Mouse (Mus musculus): ENCODE measurements at regions not wholly inside any gene's neighbourhood (a gene's known extent, or its start where the extent isn't known, plus 50 kb on each side); places are given as distances from the start of the nearest gene placed in this dataset.

DNA sequence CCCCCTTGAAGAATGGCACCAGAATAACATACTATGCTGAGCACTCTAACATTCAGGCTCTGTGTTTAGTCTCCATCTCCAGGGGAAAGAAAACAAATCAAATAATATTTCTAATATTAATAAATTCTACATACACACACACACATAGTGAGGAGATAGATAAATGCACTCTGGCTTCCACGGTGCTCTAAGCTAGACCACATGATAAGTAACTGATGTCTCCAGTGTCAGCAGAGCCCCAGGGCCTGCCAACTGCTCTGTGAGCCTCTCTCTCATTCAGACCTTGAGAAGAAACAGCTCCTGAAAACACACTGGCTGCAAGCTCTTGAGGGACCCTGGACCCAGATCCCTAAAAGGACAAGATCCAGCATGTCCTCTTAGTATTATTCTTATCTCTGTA lies 56.9 kb upstream of the H2afz start:
- Histone ChIP-seq H3K9me3 (no peaks in the 10 kb centered on the region), H3K4me1 (replicated peaks) (peaks cover 3% of the 10 kb centered on the region; the same call in 1 of the 2 replicates), H3K36me3 (no peaks in the 10 kb centered on the region), H3K27me3 (ENCODE audit: insufficient read depth, poor library complexity, severe bottlenecking) (no peaks in the 10 kb centered on the region), H3K27ac (no peak overlapping the region), H3K4me3 (no peak overlapping the region)
- no peak for DNase-seq (ENCODE audit: low spot score)
- WGBS: 90% methylated on average over 1 of the region's 1 CpGs

- H3K9me3 ChIP-seq: no peaks in the 10 kb centered on the region
- no peak overlapping the region for H3K27ac ChIP-seq
- H3K27me3 ChIP-seq (ENCODE audit: insufficient read depth, poor library complexity, severe bottlenecking): no peaks in the 10 kb centered on the region
- H3K4me3 ChIP-seq: no peak overlapping the region
- DNase-seq (ENCODE audit: low spot score): no peak
- H3K36me3 ChIP-seq: no peaks in the 10 kb centered on the region
- 81% methylated on average over 5 of the region's 5 CpGs for WGBS
- H3K4me1 ChIP-seq (replicated peaks): peaks cover 3% of the 10 kb centered on the region; the same call in 1 of the 2 replicates
These were observed 56.2 kb upstream of the H2afz start for GRCm38 (mm10) chr3:137807913-137808684.

DNA sequence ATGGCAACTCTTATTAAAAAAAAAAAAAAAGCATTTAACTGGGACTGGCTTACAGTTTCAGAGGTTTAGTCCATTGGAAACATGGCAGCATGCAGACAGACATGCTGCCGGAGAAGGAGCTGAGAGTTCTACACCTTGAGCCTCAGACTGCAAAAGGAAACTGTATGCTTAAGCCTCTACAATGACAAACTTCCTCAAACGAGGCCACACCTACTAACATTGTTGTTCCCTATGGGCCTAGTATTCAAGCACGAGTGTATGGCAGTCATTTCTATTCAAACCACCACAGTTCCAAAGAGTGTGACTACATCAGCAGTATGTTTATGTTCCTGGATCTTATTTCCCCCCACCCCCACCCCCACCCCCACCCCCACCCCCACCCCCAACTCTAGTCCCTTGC lies 54.2 kb upstream of the H2afz start:
- no peak for DNase-seq (ENCODE audit: low spot score)
- WGBS: 82% methylated on average over 3 of the region's 3 CpGs
- Histone ChIP-seq H3K4me3 (no peak overlapping the region), H3K4me1 (replicated peaks) (peaks cover 3% of the 10 kb centered on the region; the same call in 1 of the 2 replicates), H3K27ac (no peak overlapping the region), H3K9me3 (no peaks in the 10 kb centered on the region), H3K27me3 (ENCODE audit: insufficient read depth, poor library complexity, severe bottlenecking) (no peaks in the 10 kb centered on the region), H3K36me3 (no peaks in the 10 kb centered on the region)
